Mouse (Mus musculus) limb, embryonic 13.5 days (tissue): Measurements from ENCODE around the gene Mapk8ip2. TPM values are rescaled to one million over a fixed set of nuclear protein-coding genes. Genes with fewer than 3 reads are reported as not detected.
"Not testable (repeated sequence)": the region's sequence is repeated elsewhere in the genome, so short reads cannot be mapped to it uniquely, and the experiment has no call there.

ENCODE experiments used
- ATAC-seq: fragments of 200-750 bp; cut with Nextera tagmentation; 2 replicates; pipeline ENCODE4 v1.8.0; 2017; ENCODE audit warnings: low read depth, moderate number of reproducible peaks, moderate TSS enrichment; ENCODE audit not compliant: low FRiP score
- H3K27ac ChIP-seq: fragments of 300-500 bp; sonication (generic); 2 replicates; pipeline ENCODE4 v1.5.1; 2015; ENCODE audit warnings: inconsistent platforms, mild to moderate bottlenecking, moderate library complexity
- H3K27me3 ChIP-seq: fragments of 300-500 bp; sonication (generic); 2 replicates; pipeline ENCODE4 v1.6.1; 2015; ENCODE audit warnings: mild to moderate bottlenecking, inconsistent platforms
- H3K36me3 ChIP-seq: fragments of 300-500 bp; sonication (generic); 2 replicates; pipeline ENCODE4 v1.6.1; 2015; ENCODE audit warnings: inconsistent platforms, mild to moderate bottlenecking, moderate library complexity
- H3K4me1 ChIP-seq: fragments of 300-500 bp; sonication (generic); 2 replicates; pipeline ENCODE4 v1.6.1; 2015; ENCODE audit warnings: inconsistent platforms
- H3K4me2 ChIP-seq: fragments of 300-500 bp; sonication (generic); replicated peaks from 2 replicates; pipeline ENCODE4 v1.6.1; 2015; ENCODE audit warnings: inconsistent platforms, mild to moderate bottlenecking, moderate library complexity
- H3K4me3 ChIP-seq: fragments of 300-500 bp; sonication (generic); 2 replicates; pipeline ENCODE4 v1.5.1; 2015; ENCODE audit warnings: moderate library complexity, mild to moderate bottlenecking, inconsistent platforms
- H3K9ac ChIP-seq: fragments of 300-500 bp; sonication (generic); 2 replicates; pipeline ENCODE4 v1.6.1; 2015; ENCODE audit warnings: mild to moderate bottlenecking, inconsistent platforms
- H3K9me3 ChIP-seq: fragments of 300-500 bp; sonication (generic); 2 replicates; pipeline ENCODE4 v1.6.1; 2016; ENCODE audit warnings: inconsistent platforms
- WGBS: fragments of 180-500 bp; shearing (Covaris S2); methylation state at CpG from one replicate; pipeline ENCODE4 v1.1.7; 2015; 5-methylcytosine and 5-hydroxymethylcytosine counted together
- polyA plus RNA-seq: library from polyadenylated mRNA; unstranded; fragments of >200 nt; fragmentation: Nextera tagmentation; extraction: Ambion mirVana; gene quantifications from 2 replicates; pipeline ENCODE4 v1.2.1, GENCODE M21; 2015

The Mapk8ip2 gene
- polyA plus RNA-seq, 1 experiment from 2014 or later: 2.4 TPM

DNA sequence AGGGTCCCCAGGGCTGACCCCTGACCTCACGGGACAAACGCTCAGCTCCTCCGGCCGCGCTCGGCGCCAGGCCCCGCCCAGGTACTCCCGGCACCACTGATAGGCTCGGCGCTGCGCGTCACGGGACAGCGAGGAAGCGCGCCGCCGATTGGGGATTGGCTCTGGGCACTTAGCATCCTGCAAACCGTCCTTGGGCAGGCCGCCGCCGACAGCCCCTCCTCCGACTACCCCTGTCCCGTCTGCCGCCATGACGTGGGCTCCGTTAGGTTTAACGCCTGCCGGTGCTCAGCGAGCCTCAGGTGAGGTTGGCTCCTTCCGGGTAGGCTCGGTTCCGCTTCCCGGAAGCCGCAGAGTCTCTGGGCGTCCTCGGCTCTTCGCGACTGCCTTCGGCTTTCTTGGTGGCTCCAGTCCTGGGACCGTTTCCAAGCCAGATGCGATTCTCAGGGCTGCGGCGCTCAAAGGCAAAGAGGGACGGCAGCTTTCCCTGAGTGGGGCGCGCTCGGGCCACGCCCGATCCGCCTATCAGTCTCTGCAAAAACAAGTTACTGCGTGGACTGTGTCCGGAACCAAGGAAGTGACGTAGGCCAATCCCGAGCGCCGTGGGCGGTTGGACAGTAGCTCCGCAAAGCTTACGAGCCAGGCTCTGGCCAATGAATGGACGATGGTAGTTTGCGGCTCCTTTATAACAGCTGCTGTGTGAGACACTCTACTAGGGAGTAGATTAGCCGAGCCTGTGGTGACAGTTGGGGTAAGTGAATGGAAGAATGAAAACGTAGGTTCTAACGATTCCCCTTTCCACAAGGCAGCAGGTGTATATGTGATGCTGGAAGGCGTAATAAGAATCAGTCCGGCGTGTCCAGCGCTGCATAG, 24.1 kb upstream of the Mapk8ip2 start, which contains the start of the genes C730034F03Rik, Gm44502 and Chkb:
TSS of gene C730034F03Rik (plus strand) at position 238 of the 870 bp plus-strand sequence.
TSS of gene Gm44502 (minus strand) at position 345 of the 870 bp plus-strand sequence.
TSS of gene Chkb (minus strand) at position 557 of the 870 bp plus-strand sequence.
- peaks cover 26% of the 10 kb centered on the region for H3K36me3 ChIP-seq
- H3K4me2 ChIP-seq: peak within 1 kb of the TSS; percentile 91
- H3K9me3 ChIP-seq: no peaks in the 10 kb centered on the region
- ATAC-seq: peak; percentile 92
- under 1% methylated on average over 70 of the region's 70 CpGs for WGBS
- H3K27ac ChIP-seq: peak within 1 kb of the TSS; percentile 93
- peak within 1 kb of the TSS; percentile 75 for H3K9ac ChIP-seq
- peak within 1 kb of the TSS; percentile 77 for H3K4me3 ChIP-seq
- H3K4me1 ChIP-seq: peaks cover 22% of the 10 kb centered on the region
- no peaks in the 10 kb centered on the region for H3K27me3 ChIP-seq

DNA sequence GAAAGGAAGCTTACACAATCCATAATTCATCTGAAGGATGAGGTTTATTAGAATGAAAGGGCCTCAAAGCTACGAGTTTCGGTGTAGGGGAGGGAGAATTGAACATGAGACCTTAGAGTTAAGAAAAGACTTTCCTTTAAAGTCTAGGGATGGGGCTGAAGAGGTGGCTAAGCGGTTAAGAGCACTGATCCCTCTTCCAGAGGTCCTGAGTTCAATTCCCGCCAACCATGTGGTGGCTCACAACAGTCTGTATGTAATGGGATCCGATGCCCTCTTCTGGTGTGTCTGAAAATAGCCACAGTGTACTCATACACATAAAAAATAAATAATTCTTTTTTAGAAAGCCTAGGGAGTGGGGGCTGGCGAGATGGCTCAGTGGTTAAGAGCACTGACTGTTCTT, 23.4 kb upstream of the Mapk8ip2 start:
- Histone ChIP-seq H3K27me3 (no peaks in the 10 kb centered on the region), H3K36me3 (peaks cover 26% of the 10 kb centered on the region), H3K9ac (peak overlapping the region; percentile 75), H3K4me1 (peaks cover 22% of the 10 kb centered on the region), H3K4me3 (peak overlapping the region; percentile 77), H3K9me3 (no peaks in the 10 kb centered on the region), H3K27ac (peak overlapping the region; percentile 93), H3K4me2 (peak overlapping the region; percentile 91)
- ATAC-seq: no peak
- WGBS: 48% methylated on average over 6 of the region's 6 CpGs

DNA sequence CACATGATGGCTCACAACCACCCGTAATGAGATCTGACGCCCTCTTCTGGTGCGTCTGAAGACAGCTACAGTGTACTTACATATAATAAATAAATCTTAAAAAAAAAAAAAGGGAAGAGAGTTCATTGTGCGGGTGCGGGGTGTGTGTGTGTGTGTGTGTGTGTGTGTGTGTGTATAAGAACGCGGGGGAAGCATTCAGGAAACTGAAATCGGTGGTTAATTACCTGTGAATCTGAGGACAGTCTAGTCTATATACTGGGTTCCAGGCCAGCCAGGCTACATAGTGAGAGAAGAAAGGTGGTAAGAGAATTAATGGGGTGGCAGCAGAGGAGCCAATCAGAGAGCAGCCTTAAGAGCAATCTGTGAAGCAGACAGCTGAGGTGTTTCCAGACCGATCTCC, 22.9 kb upstream of the Mapk8ip2 start:
- not testable (repeated sequence) for H3K4me3 ChIP-seq, H3K9ac ChIP-seq, H3K9me3 ChIP-seq, H3K27me3 ChIP-seq, H3K4me2 ChIP-seq, ATAC-seq, H3K27ac ChIP-seq
- H3K36me3 ChIP-seq: peaks cover 22% of the 10 kb centered on the region
- peaks cover 17% of the 10 kb centered on the region for H3K4me1 ChIP-seq
- 79% methylated on average over 9 of the region's 9 CpGs for WGBS

DNA sequence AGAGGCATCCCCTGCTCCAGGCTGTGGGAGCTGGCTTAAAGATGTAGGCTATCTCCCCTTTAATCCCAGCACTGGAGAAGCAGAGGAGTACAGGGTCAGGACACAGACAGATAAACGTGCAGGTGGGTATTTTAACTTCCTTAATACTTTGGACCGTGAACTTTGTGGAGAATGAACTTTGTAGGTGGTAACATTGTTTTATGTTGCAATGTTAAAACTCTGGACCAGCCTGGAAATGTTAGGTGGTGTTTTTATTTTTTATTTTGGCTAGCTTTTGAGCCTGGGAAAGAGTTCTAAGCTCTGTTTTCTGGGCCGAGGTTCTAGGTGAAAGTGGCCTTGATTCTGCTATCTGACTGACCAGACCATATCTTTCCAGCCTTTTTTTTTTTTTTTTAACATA, 22.4 kb upstream of the Mapk8ip2 start:
- 88% methylated on average over 3 of the region's 3 CpGs for WGBS
- H3K4me3 ChIP-seq: no peak overlapping the region
- peaks cover 15% of the 10 kb centered on the region for H3K4me1 ChIP-seq
- peaks cover 17% of the 10 kb centered on the region for H3K36me3 ChIP-seq
- H3K9ac ChIP-seq: no peak overlapping the region
- ATAC-seq: no peak
- no peak overlapping the region for H3K4me2 ChIP-seq
- H3K9me3 ChIP-seq: no peaks in the 10 kb centered on the region
- no peaks in the 10 kb centered on the region for H3K27me3 ChIP-seq
- H3K27ac ChIP-seq: no peak overlapping the region

DNA sequence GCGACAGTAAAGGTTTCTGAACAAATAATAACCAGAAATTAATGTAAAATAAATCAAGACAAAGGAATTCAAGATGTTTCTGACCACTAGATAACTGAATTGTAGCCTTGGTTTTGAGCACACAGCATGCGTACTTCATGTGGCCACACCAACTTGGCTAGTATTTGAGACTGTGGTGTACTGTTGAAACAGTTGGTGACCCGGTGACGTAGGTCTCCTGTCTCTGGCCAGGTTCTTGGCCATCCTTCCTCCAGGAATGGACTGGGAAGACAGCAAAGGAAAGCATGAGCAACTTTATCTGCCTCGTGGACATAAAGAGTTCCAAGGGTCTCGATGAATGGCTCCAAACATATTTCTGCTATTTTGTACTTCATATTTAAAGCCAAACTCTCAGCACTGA, 21.9 kb upstream of the Mapk8ip2 start:
- no peak overlapping the region for H3K4me2 ChIP-seq
- no peak for ATAC-seq
- H3K9me3 ChIP-seq: no peaks in the 10 kb centered on the region
- WGBS: 92% methylated on average over 6 of the region's 6 CpGs
- H3K4me1 ChIP-seq: peaks cover 15% of the 10 kb centered on the region
- peaks cover 12% of the 10 kb centered on the region for H3K36me3 ChIP-seq
- no peak overlapping the region for H3K27ac ChIP-seq
- H3K9ac ChIP-seq: no peak overlapping the region
- no peak overlapping the region for H3K4me3 ChIP-seq
- H3K27me3 ChIP-seq: no peaks in the 10 kb centered on the region

DNA sequence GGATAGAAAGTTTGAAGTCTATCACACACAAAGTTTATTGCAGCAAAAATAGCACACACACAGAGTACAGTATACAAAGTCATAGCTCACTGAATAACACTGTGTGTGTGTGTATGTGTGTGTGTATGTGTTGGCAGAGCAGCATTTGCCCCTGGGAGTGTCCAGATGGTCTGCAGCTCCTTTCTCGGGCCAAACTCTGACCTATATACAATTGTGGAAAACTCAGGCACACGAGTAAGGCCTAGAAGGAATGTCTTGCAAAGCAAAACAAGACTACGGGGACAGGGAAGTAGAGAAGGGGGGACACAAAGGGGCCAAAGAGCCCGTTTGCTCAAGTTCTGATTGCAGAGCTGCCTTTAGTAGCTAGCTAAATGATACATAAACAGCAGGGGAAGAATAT, 20.8 kb upstream of the Mapk8ip2 start:
- 70% methylated on average over 4 of the region's 4 CpGs for WGBS
- no peak overlapping the region for H3K27ac ChIP-seq
- H3K36me3 ChIP-seq: peaks cover under 1% of the 10 kb centered on the region; the same call in 1 of the 2 replicates
- no peak overlapping the region for H3K9ac ChIP-seq
- no peaks in the 10 kb centered on the region for H3K27me3 ChIP-seq
- H3K4me1 ChIP-seq: peaks cover 15% of the 10 kb centered on the region
- no peak overlapping the region for H3K4me3 ChIP-seq
- H3K9me3 ChIP-seq: no peaks in the 10 kb centered on the region
- no peak for ATAC-seq
- H3K4me2 ChIP-seq: no peak overlapping the region

DNA sequence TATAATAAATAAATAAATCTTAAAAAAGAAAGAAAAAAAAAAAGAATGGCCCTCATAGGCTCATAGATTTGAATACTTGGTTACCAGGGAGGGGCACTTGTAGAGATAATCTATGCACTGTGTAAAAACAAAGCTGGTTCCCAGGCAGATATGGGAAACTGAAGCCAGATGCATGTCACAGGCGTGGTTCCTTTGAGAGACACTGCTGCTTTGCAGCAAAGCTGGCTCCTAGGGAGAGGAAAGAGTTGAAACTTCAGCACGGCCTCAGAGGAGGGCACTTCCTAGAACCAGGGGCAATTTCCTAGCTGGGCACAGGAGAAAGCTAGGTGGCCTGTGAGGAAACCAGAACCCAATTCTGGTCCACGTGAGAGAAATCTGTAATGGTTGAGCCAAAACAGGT, 19.6 kb upstream of the Mapk8ip2 start:
- no peak overlapping the region for H3K27ac ChIP-seq
- 61% methylated on average over 3 of the region's 3 CpGs for WGBS
- no peak overlapping the region for H3K9ac ChIP-seq
- ATAC-seq: no peak
- H3K4me2 ChIP-seq: no peak overlapping the region
- H3K36me3 ChIP-seq: no peaks in the 10 kb centered on the region
- peaks cover 5% of the 10 kb centered on the region for H3K4me1 ChIP-seq
- no peak overlapping the region for H3K4me3 ChIP-seq
- no peaks in the 10 kb centered on the region for H3K27me3 ChIP-seq
- no peaks in the 10 kb centered on the region for H3K9me3 ChIP-seq

DNA sequence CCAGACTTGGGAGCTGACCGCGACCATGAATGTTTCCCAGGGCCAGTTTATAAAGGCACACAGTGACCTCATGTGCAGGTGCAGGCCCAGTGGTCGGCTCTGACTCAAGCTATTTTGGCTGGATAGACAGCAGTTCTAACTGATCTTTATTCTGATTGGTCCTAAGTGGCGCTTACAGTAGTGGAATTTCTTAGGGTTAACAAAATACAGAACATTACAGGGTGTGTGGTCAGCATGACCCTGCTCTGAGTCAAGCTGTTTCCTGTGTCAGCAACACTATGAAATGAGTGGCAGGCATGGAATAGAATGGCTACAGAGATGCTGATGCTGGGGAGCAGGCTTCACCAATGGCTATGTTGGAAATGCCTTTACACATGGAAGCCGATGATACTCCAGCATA, 17.8 kb upstream of the Mapk8ip2 start:
- Histone ChIP-seq H3K36me3 (no peaks in the 10 kb centered on the region), H3K9me3 (no peaks in the 10 kb centered on the region), H3K27me3 (no peaks in the 10 kb centered on the region), H3K4me2 (no peak overlapping the region), H3K9ac (no peak overlapping the region), H3K27ac (no peak overlapping the region), H3K4me1 (no peaks in the 10 kb centered on the region), H3K4me3 (no peak overlapping the region)
- ATAC-seq: no peak
- 85% methylated on average over 5 of the region's 5 CpGs for WGBS

DNA sequence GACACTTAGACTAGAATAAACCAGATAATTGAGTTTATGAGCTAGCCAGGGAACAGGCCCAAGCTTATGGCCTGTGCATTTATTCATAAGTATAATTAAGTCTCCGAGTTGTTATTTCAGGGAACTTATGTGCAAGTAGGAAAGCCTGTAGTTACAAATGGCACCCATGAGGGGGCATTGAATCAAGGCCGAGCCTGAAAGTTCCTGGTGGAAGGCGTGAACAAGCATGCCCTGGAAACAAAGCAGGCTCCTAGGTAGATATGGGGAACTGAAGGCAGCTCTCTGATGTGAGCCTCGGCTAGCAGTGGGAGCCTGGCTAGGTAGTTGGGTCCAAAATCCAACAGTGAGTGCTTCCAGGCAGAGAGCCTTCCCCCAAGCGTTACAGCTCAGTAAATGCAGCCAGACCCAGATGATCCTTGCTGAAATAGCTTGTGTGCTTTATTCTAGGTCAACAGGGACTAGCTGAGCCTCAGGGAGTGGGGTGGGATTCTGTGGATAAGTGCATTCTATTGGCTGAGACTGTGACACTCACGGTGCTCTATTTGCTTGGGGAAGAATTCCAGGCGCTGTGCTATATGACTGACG, 11.1 kb upstream of the Mapk8ip2 start:
- H3K9ac ChIP-seq: no peak overlapping the region
- H3K4me3 ChIP-seq: no peak overlapping the region
- no peaks in the 10 kb centered on the region for H3K9me3 ChIP-seq
- no peak overlapping the region for H3K27ac ChIP-seq
- no peak for ATAC-seq
- no peak overlapping the region for H3K4me2 ChIP-seq
- no peaks in the 10 kb centered on the region for H3K4me1 ChIP-seq
- H3K27me3 ChIP-seq: 0 out of 2 replicates have a peak, but pooled peaks cover 2% of the 10 kb centered on the region
- no peaks in the 10 kb centered on the region for H3K36me3 ChIP-seq
- WGBS: 42% methylated on average over 8 of the region's 8 CpGs

DNA sequence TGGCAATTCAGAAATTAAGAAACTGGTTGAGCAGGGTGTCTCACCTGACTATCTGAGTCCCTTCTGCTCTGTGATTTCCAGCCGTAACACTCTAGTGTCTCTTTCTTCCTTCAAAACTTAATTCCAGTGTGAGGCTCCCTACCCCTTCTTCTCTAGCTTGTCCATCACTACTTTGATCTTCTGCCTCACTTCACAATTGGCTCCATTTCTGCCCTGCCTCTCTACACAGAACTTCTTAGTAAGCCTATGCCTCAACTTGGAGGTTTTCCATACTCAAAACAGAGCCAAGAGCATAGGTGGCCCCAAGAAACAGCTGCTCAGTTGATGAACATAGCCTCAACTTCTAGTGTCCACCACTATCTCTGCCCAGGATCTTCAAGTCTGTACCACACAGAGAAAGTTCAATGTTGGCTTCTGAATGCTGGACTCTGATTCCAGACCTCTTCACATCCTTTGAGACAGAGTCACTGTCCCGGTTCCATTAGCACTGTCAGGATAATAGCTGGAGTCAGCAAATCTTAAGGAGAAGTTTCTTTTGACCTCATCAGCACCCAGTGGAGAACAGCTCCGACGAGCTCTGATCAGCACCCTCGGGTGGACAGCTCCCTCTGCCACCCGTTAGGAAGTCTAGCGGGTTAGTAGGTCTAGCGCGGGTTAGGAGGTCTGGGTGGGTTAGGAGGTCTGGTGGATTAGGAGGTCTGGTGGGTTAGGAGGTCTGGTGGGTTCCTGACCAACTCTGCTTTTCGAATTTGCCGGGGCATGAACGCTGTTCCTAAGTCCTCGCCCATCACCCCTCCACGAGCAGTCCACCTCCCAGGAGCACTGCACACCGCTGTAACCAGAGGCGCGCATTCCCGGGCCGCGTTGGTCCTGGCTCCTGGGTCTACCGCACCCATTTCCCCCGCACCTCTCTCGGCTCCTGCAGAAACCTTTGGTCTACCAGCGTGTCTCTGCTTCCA, 528 bp upstream of the Mapk8ip2 start:
- H3K4me2 ChIP-seq: peak overlapping the region; percentile 88
- peak overlapping the region; percentile 54 for H3K4me3 ChIP-seq
- peak; percentile 76 for ATAC-seq
- no peaks in the 10 kb centered on the region for H3K9me3 ChIP-seq
- H3K36me3 ChIP-seq: no peaks in the 10 kb centered on the region
- WGBS: 5% methylated on average over 24 of the region's 24 CpGs
- peaks cover 12% of the 10 kb centered on the region for H3K4me1 ChIP-seq
- H3K27ac ChIP-seq: no peak overlapping the region
- H3K9ac ChIP-seq: no peak overlapping the region
- peaks cover 43% of the 10 kb centered on the region for H3K27me3 ChIP-seq

DNA sequence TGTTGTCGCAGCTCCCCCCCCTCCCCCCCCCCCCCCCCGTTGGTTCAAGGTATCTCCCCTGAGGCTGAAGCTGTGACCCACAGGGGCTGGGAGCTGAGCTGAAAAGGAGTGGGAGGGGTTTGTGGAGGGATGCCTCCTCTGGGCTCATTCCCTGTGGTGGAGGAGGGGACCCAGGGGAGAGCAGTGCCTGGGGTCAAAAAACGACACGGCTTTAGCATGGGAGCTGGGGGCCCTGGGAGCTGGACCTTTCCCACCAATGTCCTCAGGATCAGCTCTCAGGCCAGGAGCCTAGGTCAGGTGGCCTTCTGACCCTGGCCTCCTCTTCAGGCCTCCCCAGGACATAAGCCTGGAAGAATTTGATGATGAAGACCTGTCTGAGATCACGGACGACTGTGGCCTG, 1.1 kb downstream of the Mapk8ip2 start:
- peak overlapping the region; percentile 88; the same call in 1 of the 2 replicates for H3K4me2 ChIP-seq
- no peak for ATAC-seq
- peaks cover 12% of the 10 kb centered on the region for H3K4me1 ChIP-seq
- no peaks in the 10 kb centered on the region for H3K9me3 ChIP-seq
- no peaks in the 10 kb centered on the region for H3K36me3 ChIP-seq
- 12% methylated on average over 5 of the region's 6 CpGs for WGBS
- no peak overlapping the region for H3K27ac ChIP-seq
- H3K27me3 ChIP-seq: peaks cover 43% of the 10 kb centered on the region
- no peak overlapping the region for H3K4me3 ChIP-seq
- H3K9ac ChIP-seq: no peak overlapping the region
